Mouse (Mus musculus) heart, postnatal 0 days (tissue): ENCODE measurements around the gene Cdhr2.

Experiments
- CTCF ChIP-seq: IDR thresholded peaks from 2 replicates; pipeline ENCODE4 v1.5.1; 2016; ENCODE audit warnings: antibody characterized with exemption, control low read depth, low read depth
- EP300 ChIP-seq: IDR thresholded peaks from 2 replicates; pipeline ENCODE4 v1.6.1; 2016; ENCODE audit warnings: antibody characterized with exemption, low read depth

GRCm38 (mm10) chr13:54746896-54747295, 45.6 kb downstream of the Cdhr2 start:
- TF ChIP-seq EP300 (no peak), CTCF (no peak)
